30 mouse cellular contexts compared by ENCODE assay signal in the genomic region with DNA sequence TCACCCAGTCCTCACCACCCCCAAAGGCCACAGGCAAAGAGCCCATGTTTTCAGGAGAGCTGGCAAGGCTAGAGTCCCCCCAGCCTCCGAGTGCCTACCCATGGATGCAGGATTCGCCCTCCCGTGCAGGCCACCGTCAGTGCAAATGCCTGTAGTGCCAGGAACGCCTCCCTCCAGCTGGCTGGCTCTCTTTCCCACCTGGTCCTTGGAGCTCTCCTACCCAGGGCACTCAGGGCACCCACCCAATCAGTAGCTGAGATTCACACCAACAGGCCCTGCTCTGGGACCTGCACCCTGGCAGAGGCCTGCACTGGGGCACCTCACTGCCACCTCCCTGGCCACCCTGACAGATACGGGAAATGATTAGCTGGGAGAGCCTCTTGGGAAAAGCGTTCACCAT.
DNase-seq lines count a peak whose midpoint lies in the region; ATAC-seq lines count a peak whose summit lies in the region.
"Had no signal": no experiment of that assay in that cellular context is flagged by ENCODE, and none has a peak within 500 bp of the region (broad histone marks: within the 10 kb centered on the region; RNA-seq: fewer than 3 reads in every experiment).

No protein-coding gene starts in this region.

- no peak overlapping the region for H3K4me3 ChIP-seq in hindbrain, embryonic 16.5 days (ENCODE audit: low read length)
- H3K4me3 ChIP-seq in hindbrain, embryonic 12.5 days: no peak overlapping the region
- H3K4me3 ChIP-seq: embryonic facial prominence, embryonic 10.5 days; embryonic facial prominence, embryonic 13.5 days; erythroblast, embryonic 14.5 days; forebrain, embryonic 12.5 days; forebrain, embryonic 15.5 days; heart, adult 2 months; heart, embryonic 13.5 days; hindbrain, embryonic 10.5 days; hindbrain, embryonic 15.5 days had no signal

- no peak overlapping the region for H3K4me2 ChIP-seq in hindbrain, embryonic 16.5 days (ENCODE audit: low read length)
- no peak overlapping the region for H3K4me2 ChIP-seq in hindbrain, embryonic 12.5 days (replicated peaks)
- H3K4me2 ChIP-seq: embryonic facial prominence, embryonic 13.5 days; forebrain, embryonic 12.5 days; forebrain, embryonic 15.5 days; heart, embryonic 13.5 days; hindbrain, embryonic 15.5 days had no signal

- H3K27me3 ChIP-seq in hindbrain, embryonic 16.5 days (replicated peaks; ENCODE audit: control insufficient read depth, insufficient read depth, low read length): no peaks in the 10 kb centered on the region
- H3K27me3 ChIP-seq in hindbrain, embryonic 12.5 days: no peaks in the 10 kb centered on the region
- H3K27me3 ChIP-seq: CH12.LX; embryonic facial prominence, embryonic 13.5 days; forebrain, embryonic 12.5 days; forebrain, embryonic 15.5 days; heart, embryonic 13.5 days; hindbrain, embryonic 15.5 days; Patski had no signal

- 0 out of 2 replicates have a peak overlapping the region, but pooled peaks have one; percentile 16 for H3K27ac ChIP-seq in hindbrain, embryonic 16.5 days (ENCODE audit: low read depth, low read length)
- no peak overlapping the region for H3K27ac ChIP-seq in hindbrain, embryonic 12.5 days
- H3K27ac ChIP-seq: embryonic facial prominence, embryonic 13.5 days; heart, adult 2 months; heart, embryonic 13.5 days; hindbrain, embryonic 15.5 days had no signal

- WGBS in hindbrain, embryonic 16.5 days: 86% methylated on average over 7 of the region's 7 CpGs
- WGBS in hindbrain, embryonic 12.5 days: 91% methylated on average over 7 of the region's 7 CpGs

- no peaks in the 10 kb centered on the region for H3K36me3 ChIP-seq in hindbrain, embryonic 16.5 days (ENCODE audit: control insufficient read depth, insufficient read depth, low read length)
- 0 out of 2 replicates have a peak, but pooled peaks cover 3% of the 10 kb centered on the region for H3K36me3 ChIP-seq in hindbrain, embryonic 12.5 days
- H3K36me3 ChIP-seq: embryonic facial prominence, embryonic 13.5 days; forebrain, embryonic 15.5 days; G1E; heart, embryonic 13.5 days; hindbrain, embryonic 10.5 days; hindbrain, embryonic 15.5 days had no signal

- H3K9ac ChIP-seq in hindbrain, embryonic 16.5 days (ENCODE audit: low read depth, low read length): no peak overlapping the region
- H3K9ac ChIP-seq in hindbrain, embryonic 12.5 days: no peak overlapping the region
- H3K9ac ChIP-seq: embryonic facial prominence, embryonic 13.5 days; forebrain, embryonic 12.5 days; forebrain, embryonic 15.5 days; heart, embryonic 13.5 days; hindbrain, embryonic 15.5 days had no signal

- ATAC-seq in hindbrain, embryonic 16.5 days: no peak
- ATAC-seq in hindbrain, embryonic 12.5 days (ENCODE audit: low FRiP score): no peak
- ATAC-seq: inflammation-experienced regulatory T-cells, adult 6 months; intestine, embryonic 16.5 days; Patski had no signal

- H3K9me3 ChIP-seq in hindbrain, embryonic 16.5 days (ENCODE audit: control insufficient read depth, low read length): no peaks in the 10 kb centered on the region
- H3K9me3 ChIP-seq in hindbrain, embryonic 12.5 days (replicated peaks): no peaks in the 10 kb centered on the region
- H3K9me3 ChIP-seq: embryonic facial prominence, embryonic 13.5 days; forebrain, embryonic 12.5 days; forebrain, embryonic 15.5 days; G1E; hindbrain, embryonic 10.5 days; hindbrain, embryonic 15.5 days had no signal

- intact Hi-C loops in left cerebral cortex, postnatal 4 days (cut with DNase I): no loop called here

- H3K4me1 ChIP-seq in hindbrain, embryonic 16.5 days (ENCODE audit: control insufficient read depth, insufficient read depth, low read depth, low read length): peaks cover 29% of the 10 kb centered on the region
- H3K4me1 ChIP-seq in hindbrain, embryonic 12.5 days: peaks cover 20% of the 10 kb centered on the region

- DNase-seq in heart, adult 11 months: peak; percentile 85
- no peak for DNase-seq in heart, postnatal 4 days
- DNase-seq in left cerebral cortex, postnatal 4 days: peak; percentile 60
- DNase-seq in left cerebral cortex, adult 18-20 months (ENCODE audit: low spot score in 2 of 2): no peak
- DNase-seq: adrenal gland, postnatal 10 days; adrenal gland, postnatal 36 days; B cell, adult 2 months; cerebellum, adult 2 months; cerebellum, adult 9-11 months; cerebellum, postnatal 36 days; embryo, embryonic 11 days; gastrocnemius, postnatal 25 days; heart, adult 2 months; heart, postnatal 14 days; kidney, adult 18-20 months had no signal

Comparison
In these comparisons a context has a peak if more than half of its experiments do, and no peak if none do; other contexts are left out.
1. DNase-seq: peak in heart, adult 11 months (single experiment) and left cerebral cortex, postnatal 4 days (single experiment); none in heart, postnatal 4 days (single experiment) and left cerebral cortex, adult 18-20 months (0 of 2).